Mouse (Mus musculus) kidney, embryonic 16.5 days (tissue): Measurements from ENCODE around the gene Rif1. TPM values are rescaled to one million over a fixed set of nuclear protein-coding genes. Genes with fewer than 3 reads are reported as not detected.
"Not testable (repeated sequence)": the region's sequence is repeated elsewhere in the genome, so short reads cannot be mapped to it uniquely, and the experiment has no call there.

Experiments used
- ATAC-seq: fragments of 200-750 bp; cut with Nextera tagmentation; 2 replicates; pipeline ENCODE4 v1.8.0; 2017; ENCODE audit warnings: moderate TSS enrichment; ENCODE audit not compliant: low FRiP score, low TSS enrichment
- H3K27ac ChIP-seq: fragments of 300-500 bp; sonication (generic); 2 replicates; pipeline ENCODE4 v1.5.1; 2014; ENCODE audit warnings: low read length
- H3K27me3 ChIP-seq: fragments of 300-500 bp; sonication (generic); 2 replicates; pipeline ENCODE4 v1.6.1; 2014; ENCODE audit warnings: low read length, control low read depth, mixed read lengths; ENCODE audit not compliant: insufficient read depth
- H3K36me3 ChIP-seq: fragments of 300-500 bp; sonication (generic); 2 replicates; pipeline ENCODE4 v1.6.1; 2014; ENCODE audit warnings: low read length, control low read depth, mixed read lengths; ENCODE audit not compliant: insufficient read depth
- H3K4me1 ChIP-seq: fragments of 300-500 bp; sonication (generic); 2 replicates; pipeline ENCODE4 v1.6.1; 2014; ENCODE audit warnings: low read length, control low read depth, mixed read lengths; ENCODE audit not compliant: insufficient read depth
- H3K4me2 ChIP-seq: fragments of 300-500 bp; sonication (generic); replicated peaks from 2 replicates; pipeline ENCODE4 v1.6.1; 2014; ENCODE audit warnings: low read depth, low read length
- H3K4me3 ChIP-seq: fragments of 300-500 bp; sonication (generic); 2 replicates; pipeline ENCODE4 v1.5.1; 2014; ENCODE audit warnings: mild to moderate bottlenecking, low read length
- H3K9ac ChIP-seq: fragments of 300-500 bp; sonication (generic); replicated peaks from 2 replicates; pipeline ENCODE4 v1.6.1; 2014; ENCODE audit warnings: low read length
- H3K9me3 ChIP-seq: fragments of 300-500 bp; sonication (generic); 2 replicates; pipeline ENCODE4 v1.6.1; 2016; ENCODE audit warnings: low read length, control low read depth
- WGBS: fragments of 180-500 bp; shearing (Covaris S2); extraction: QIAGEN DNeasy Blood & Tissue Kit; methylation state at CpG from one replicate; pipeline ENCODE4 v1.1.7; 2014; 5-methylcytosine and 5-hydroxymethylcytosine counted together
- polyA plus RNA-seq: library from polyadenylated mRNA; unstranded; fragments of >200 nt; fragmentation: Nextera tagmentation; extraction: Ambion mirVana; gene quantifications from 2 replicates; pipeline ENCODE4 v1.2.1, GENCODE M21; 2015

Gene Rif1
- polyA plus RNA-seq, 1 experiment from 2014 or later: 23.2 TPM

- not testable (repeated sequence) for H3K4me1 ChIP-seq, H3K9ac ChIP-seq, ATAC-seq, H3K27ac ChIP-seq, H3K27me3 ChIP-seq, H3K9me3 ChIP-seq, H3K4me3 ChIP-seq, H3K4me2 ChIP-seq
- WGBS: 97% methylated on average over 20 of the region's 20 CpGs
- H3K36me3 ChIP-seq: peaks cover 18% of the 10 kb centered on the region
Observed at GRCm38 (mm10) chr2:52131370-52131769, 58.7 kb downstream of the Rif1 start.

- ATAC-seq: no peak
- WGBS: 92% methylated on average over 2 of the region's 2 CpGs
Observed at GRCm38 (mm10) chr2:52133351-52133750, 60.7 kb downstream of the Rif1 start.

GRCm38 (mm10) chr2:52153064-52153463 is 80.4 kb downstream of the Rif1 start:
- Histone ChIP-seq H3K9me3 (no peaks in the 10 kb centered on the region), H3K4me3 (no peak overlapping the region), H3K9ac (no peak overlapping the region), H3K36me3 (no peaks in the 10 kb centered on the region), H3K27ac (no peak overlapping the region), H3K4me1 (no peaks in the 10 kb centered on the region), H3K4me2 (no peak overlapping the region), H3K27me3 (no peaks in the 10 kb centered on the region)
- WGBS: 83% methylated on average over 3 of the region's 3 CpGs
- no peak for ATAC-seq

More at GRCm38 (mm10) chr2:52133351-52133750, 60.7 kb downstream of the Rif1 start:
- no peaks in the 10 kb centered on the region for H3K4me1 ChIP-seq
- H3K4me2 ChIP-seq: no peak overlapping the region
- H3K9me3 ChIP-seq: no peaks in the 10 kb centered on the region
- peaks cover 13% of the 10 kb centered on the region; the same call in 1 of the 2 replicates for H3K36me3 ChIP-seq
- no peak overlapping the region for H3K4me3 ChIP-seq
- H3K27ac ChIP-seq: no peak overlapping the region
- no peak overlapping the region for H3K9ac ChIP-seq
- no peaks in the 10 kb centered on the region for H3K27me3 ChIP-seq

- WGBS: 82% methylated on average over 7 of the region's 7 CpGs
- H3K27ac ChIP-seq: no peak overlapping the region
- H3K27me3 ChIP-seq: no peaks in the 10 kb centered on the region
- no peak overlapping the region for H3K4me3 ChIP-seq
- no peak for ATAC-seq
- no peaks in the 10 kb centered on the region for H3K4me1 ChIP-seq
- H3K4me2 ChIP-seq: no peak overlapping the region
- no peaks in the 10 kb centered on the region for H3K9me3 ChIP-seq
- no peak overlapping the region for H3K9ac ChIP-seq
- no peaks in the 10 kb centered on the region for H3K36me3 ChIP-seq
Observed at GRCm38 (mm10) chr2:52169243-52170005, 96.8 kb downstream of the Rif1 start.

Other genes starting within 250 kb of the Rif1 start
- 13.6 and 14.9 TPM in 2 replicates for gene Rbm43, start 137.7 kb upstream of the Rif1 start, polyA plus RNA-seq
- gene Nmi, start 99.3 kb upstream of the Rif1 start, polyA plus RNA-seq: 15.7 and 18.7 TPM in 2 replicates
- gene Tnfaip6, start 34.8 kb upstream of the Rif1 start, polyA plus RNA-seq: 6.8 and 7.8 TPM in 2 replicates